Mouse (Mus musculus) embryonic facial prominence, embryonic 13.5 days (tissue): ENCODE data around the gene Gapvd1. TPM values are rescaled to one million over a fixed set of nuclear protein-coding genes. Genes with fewer than 3 reads are reported as not detected.

ENCODE experiments used
- ATAC-seq: fragments of 200-750 bp; cut with Nextera tagmentation; 2 replicates; pipeline ENCODE4 v1.8.0; 2017; ENCODE audit warnings: low read depth; ENCODE audit not compliant: insufficient number of reproducible peaks, insufficient read depth, low FRiP score, low TSS enrichment
- H3K27ac ChIP-seq: fragments of 300-500 bp; sonication (generic); 2 replicates; pipeline ENCODE4 v1.5.1; 2015; ENCODE audit warnings: moderate library complexity, mild to moderate bottlenecking, inconsistent platforms
- H3K27me3 ChIP-seq: fragments of 300-500 bp; sonication (generic); 2 replicates; pipeline ENCODE4 v1.6.1; 2015; ENCODE audit warnings: mild to moderate bottlenecking, inconsistent platforms
- H3K36me3 ChIP-seq: fragments of 300-500 bp; sonication (generic); 2 replicates; pipeline ENCODE4 v1.6.1; 2015; ENCODE audit warnings: mild to moderate bottlenecking, inconsistent platforms
- H3K4me1 ChIP-seq: fragments of 300-500 bp; sonication (generic); 2 replicates; pipeline ENCODE4 v1.6.1; 2015; ENCODE audit warnings: inconsistent platforms
- H3K4me2 ChIP-seq: fragments of 300-500 bp; sonication (generic); 2 replicates; pipeline ENCODE4 v1.6.1; 2015; ENCODE audit warnings: moderate library complexity, mild to moderate bottlenecking, inconsistent platforms
- H3K4me3 ChIP-seq: fragments of 300-500 bp; sonication (generic); 2 replicates; pipeline ENCODE4 v1.5.1; 2015; ENCODE audit warnings: mild to moderate bottlenecking, inconsistent platforms
- H3K9ac ChIP-seq: fragments of 300-500 bp; sonication (generic); 2 replicates; pipeline ENCODE4 v1.6.1; 2015; ENCODE audit warnings: mild to moderate bottlenecking, inconsistent platforms
- H3K9me3 ChIP-seq: fragments of 300-500 bp; sonication (generic); 2 replicates; pipeline ENCODE4 v1.6.1; 2016; ENCODE audit warnings: inconsistent platforms
- WGBS: fragments of 180-500 bp; shearing (Covaris S2); methylation state at CpG from one replicate; pipeline ENCODE4 v1.1.7; 2015; ENCODE audit warnings: mixed read lengths; 5-methylcytosine and 5-hydroxymethylcytosine counted together
- polyA plus RNA-seq: library from polyadenylated mRNA; unstranded; fragments of >200 nt; fragmentation: Nextera tagmentation; extraction: Ambion mirVana; gene quantifications from 2 replicates; pipeline ENCODE4 v1.2.1, GENCODE M21; 2015

Gene Gapvd1
- polyA plus RNA-seq, 1 experiment from 2014 or later = 97.1 TPM

DNA sequence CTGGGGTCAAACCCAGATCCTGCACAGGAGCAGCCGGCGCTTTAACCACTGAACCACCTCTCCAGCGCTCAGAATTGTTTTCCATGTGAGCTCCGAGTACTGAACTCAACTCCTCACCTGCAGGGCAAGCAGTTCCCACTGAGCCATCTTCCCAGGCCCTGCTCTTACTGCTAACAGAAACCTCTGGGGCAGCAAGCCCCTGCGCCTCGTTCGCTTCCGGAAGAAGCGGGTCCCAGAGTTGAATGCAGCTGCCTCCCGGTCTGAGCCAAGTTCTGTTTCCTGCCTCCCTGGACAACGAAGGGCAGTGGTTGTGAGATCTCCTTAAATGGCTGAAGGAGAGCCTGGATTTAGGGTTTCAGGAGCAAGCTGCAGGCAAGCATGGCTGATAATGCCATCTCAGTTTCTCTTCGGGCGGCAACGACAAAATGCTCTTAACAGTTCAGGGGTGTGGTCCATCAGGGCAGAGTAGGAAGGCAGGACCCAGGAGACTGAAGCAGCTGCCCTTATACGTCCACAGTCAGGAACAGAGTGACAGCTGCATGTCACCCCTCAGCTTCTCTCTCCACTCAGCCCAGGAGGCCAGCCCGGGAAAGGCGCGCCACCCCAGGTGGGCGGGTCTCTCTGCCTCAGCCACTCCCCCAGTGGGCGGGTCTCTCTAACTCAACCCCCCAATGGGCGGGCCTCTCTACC lies 109.0 kb downstream of the Gapvd1 start:
- Histone ChIP-seq H3K27me3 (peaks cover 6% of the 10 kb centered on the region; the same call in 1 of the 2 replicates), H3K4me3 (peak overlapping the region; percentile 44), H3K9ac (peak overlapping the region; percentile 64), H3K27ac (no peak overlapping the region), H3K4me1 (peaks cover 9% of the 10 kb centered on the region), H3K36me3 (no peaks in the 10 kb centered on the region), H3K4me2 (peak overlapping the region; percentile 64), H3K9me3 (no peaks in the 10 kb centered on the region)
- ATAC-seq = no peak; the same call in 1 of the 2 replicates
- WGBS = 9% methylated on average over 21 of the region's 21 CpGs

DNA sequence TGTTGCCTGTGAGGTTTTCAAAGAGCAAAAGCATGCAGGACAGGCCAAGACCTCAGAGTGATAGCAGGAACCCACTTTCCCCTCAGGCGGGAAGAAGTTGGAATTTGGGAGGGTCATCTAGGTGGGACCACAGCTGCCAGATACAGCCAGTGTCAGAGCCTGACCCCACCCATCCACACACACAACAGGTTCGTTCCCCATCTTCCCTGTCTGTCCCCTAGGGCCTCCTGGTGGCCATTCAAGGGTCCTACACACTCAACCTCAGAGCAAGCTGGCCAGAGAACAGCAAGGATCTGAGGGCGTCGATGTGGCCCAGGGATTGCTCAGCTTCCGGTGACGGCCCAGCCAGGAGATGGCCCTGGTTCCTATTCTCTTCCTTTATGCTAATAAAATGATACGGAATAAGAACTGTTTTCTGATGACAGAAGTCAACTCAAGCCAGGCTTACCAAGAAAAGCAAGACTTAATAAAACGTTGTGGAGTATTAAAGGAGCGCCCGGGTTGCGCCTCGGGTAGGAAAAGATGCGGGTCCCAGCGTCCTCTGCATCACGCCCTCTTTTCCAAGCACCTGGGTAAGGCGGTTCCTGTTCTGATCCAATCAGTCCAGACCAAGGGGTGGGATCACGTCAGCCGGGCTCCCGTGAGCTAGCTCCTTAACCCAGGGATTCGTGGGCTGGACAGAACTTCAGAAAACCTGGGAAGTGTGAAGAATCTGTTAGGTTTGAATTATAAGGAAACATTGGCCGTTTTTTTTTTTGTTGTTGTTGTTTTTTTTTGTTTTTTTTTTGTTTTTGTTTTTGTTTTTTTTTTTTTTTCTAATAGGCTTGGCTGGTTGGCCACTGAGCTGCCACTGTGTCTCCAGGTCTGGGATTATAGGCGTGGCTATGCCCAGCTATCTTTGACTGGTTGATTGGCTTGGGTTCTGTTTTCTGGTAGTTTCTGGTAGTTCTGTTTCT lies 110.2 kb downstream of the Gapvd1 start:
- 27% methylated on average over 22 of the region's 22 CpGs for WGBS
- no peak for ATAC-seq

DNA sequence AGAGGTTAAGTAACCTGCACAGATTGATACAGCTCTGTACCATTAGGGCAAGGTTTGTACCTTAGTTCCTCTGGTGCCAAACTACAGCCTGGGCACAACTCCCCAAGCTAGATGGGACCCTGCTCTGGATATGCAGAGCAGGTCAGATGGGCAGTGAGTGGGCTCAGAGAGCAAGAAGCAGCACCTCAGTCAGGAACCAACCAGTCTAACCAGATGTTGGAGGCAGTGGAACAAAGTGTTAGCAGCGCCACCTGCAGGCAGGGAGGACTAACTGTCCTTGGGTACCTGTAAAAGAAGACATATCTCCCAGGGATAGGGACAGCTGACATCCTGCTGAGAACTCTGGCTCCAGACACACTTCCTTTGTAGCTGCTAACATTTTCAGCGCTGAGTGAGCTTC lies 112.7 kb downstream of the Gapvd1 start:
- Histone ChIP-seq H3K36me3 (no peaks in the 10 kb centered on the region), H3K9ac (no peak overlapping the region), H3K27ac (no peak overlapping the region), H3K4me1 (peaks cover 13% of the 10 kb centered on the region), H3K4me2 (no peak overlapping the region), H3K9me3 (no peaks in the 10 kb centered on the region), H3K27me3 (peaks cover 10% of the 10 kb centered on the region), H3K4me3 (no peak overlapping the region)
- ATAC-seq = no peak
- WGBS = 23% methylated on average over 2 of the region's 2 CpGs

More for the DNA sequence above, 110.2 kb downstream of the Gapvd1 start:
- H3K4me2 ChIP-seq = no peak overlapping the region
- no peak overlapping the region for H3K9ac ChIP-seq
- H3K36me3 ChIP-seq = no peaks in the 10 kb centered on the region
- H3K27me3 ChIP-seq = peaks cover 6% of the 10 kb centered on the region; the same call in 1 of the 2 replicates
- no peaks in the 10 kb centered on the region for H3K9me3 ChIP-seq
- H3K4me1 ChIP-seq = peaks cover 9% of the 10 kb centered on the region
- H3K27ac ChIP-seq = no peak overlapping the region
- no peak overlapping the region for H3K4me3 ChIP-seq

DNA sequence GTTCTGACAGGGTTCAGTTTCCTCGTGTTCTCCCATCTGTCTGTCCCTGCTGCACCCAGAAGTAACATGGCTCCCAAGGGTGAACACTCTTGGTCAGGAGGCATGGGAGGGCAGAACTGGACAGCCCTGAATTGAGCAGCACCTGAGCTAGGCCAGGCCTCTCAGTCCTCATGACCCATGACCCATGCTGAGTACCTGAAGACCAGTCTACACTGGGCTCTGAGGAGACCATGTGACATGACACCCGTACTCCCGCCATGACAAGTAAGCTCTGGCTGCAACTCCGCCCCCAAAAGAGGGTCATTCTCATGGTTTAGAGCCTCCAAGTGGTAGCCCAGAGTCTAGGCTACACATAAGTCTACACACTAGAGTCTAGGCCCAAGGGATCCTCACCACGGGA lies 115.3 kb downstream of the Gapvd1 start:
- peak overlapping the region; percentile 95 for H3K4me2 ChIP-seq
- H3K4me3 ChIP-seq = no peak overlapping the region
- no peak overlapping the region for H3K9ac ChIP-seq
- no peaks in the 10 kb centered on the region for H3K9me3 ChIP-seq
- WGBS = 57% methylated on average over 5 of the region's 5 CpGs
- peaks cover 4% of the 10 kb centered on the region; the same call in 1 of the 2 replicates for H3K4me1 ChIP-seq
- no peak overlapping the region for H3K27ac ChIP-seq
- H3K36me3 ChIP-seq = no peaks in the 10 kb centered on the region
- ATAC-seq = no peak
- H3K27me3 ChIP-seq = peaks cover 4% of the 10 kb centered on the region

DNA sequence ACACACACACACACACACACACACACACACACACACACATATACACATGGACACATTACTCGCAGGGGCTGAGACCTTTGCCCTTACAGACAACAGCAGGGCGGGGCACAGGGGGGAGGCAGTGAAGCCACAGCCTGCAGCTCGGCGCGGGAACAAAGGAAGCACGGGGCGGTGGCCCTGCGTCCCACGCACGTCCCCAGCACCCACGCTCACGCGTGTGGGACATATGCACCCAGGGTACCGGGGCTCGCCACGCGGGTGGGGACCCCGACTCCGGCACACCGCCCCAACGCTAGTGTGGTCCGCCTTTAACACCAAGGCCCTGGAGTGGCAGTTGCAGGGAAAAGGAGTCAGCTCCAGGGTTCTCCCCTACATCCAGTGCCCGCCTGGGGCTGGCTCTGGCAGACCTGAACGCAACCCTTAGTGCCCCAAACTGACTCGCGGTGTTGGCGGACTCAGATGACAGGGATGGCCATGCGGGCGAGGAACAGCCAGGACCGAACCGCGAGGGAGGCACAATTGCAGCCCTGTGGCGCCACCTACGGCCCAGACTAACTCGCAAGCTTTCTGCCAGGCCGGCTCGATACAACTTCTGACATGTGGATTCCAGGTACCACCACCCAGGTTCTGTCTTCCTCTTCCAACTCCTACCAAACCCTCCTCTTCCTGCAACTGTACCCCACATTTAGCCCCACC lies 115.9 kb downstream of the Gapvd1 start:
- Histone ChIP-seq H3K4me3 (peak overlapping the region; percentile 47), H3K4me1 (peaks cover 4% of the 10 kb centered on the region; the same call in 1 of the 2 replicates), H3K4me2 (peak overlapping the region; percentile 95), H3K27me3 (peaks cover 4% of the 10 kb centered on the region), H3K27ac (no peak overlapping the region), H3K9ac (peak overlapping the region; percentile 77), H3K36me3 (no peaks in the 10 kb centered on the region), H3K9me3 (no peaks in the 10 kb centered on the region)
- ATAC-seq = peak; percentile 45; the same call in 1 of the 2 replicates
- WGBS = 16% methylated on average over 37 of the region's 37 CpGs

DNA sequence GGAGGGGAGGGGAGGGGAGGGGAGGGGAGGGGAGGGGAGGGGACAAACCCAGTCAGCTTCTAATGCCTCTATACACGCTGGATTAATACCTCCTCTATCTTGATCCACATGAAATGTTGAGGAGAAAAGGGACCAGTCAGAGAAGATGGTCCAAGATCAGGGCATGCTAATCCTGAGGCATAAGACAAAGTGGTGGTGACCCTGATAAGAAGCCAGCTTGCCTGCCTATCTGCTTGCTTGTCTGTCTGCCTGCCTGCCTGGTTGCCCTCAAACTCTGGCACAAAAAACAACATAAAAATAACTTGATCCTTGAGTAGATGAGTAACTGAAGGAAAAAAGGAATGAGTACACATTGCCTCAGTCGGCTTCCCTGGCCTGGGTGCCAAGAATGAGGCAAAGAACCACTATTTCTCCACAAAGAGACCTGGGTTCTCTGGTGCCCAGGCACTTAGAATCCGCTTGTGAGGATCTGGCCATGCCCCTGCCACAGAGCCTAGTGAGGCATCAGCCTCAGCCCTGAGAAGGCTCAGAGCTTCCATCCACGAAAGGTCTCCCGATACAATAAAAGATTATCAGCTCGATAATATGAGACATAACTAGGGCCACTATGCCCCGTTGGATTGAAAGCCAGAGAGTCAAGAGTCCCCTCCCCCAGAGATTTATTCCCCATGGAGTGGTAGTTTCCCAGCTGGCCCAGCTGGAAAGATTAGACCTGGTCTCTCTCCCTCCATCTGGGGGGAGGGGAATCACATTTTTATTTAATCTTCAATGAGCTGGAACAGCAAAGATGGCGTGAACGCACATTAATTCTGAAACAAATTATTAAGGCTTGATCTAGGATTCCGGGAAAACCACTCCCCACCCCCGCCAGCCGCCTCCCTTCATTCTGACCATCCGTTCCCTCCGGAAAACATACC lies 119.5 kb downstream of the Gapvd1 start:
- Histone ChIP-seq H3K4me2 (no peak overlapping the region), H3K27ac (no peak overlapping the region), H3K4me3 (no peak overlapping the region), H3K4me1 (peaks cover 4% of the 10 kb centered on the region; the same call in 1 of the 2 replicates), H3K36me3 (no peaks in the 10 kb centered on the region), H3K9ac (no peak overlapping the region), H3K9me3 (no peaks in the 10 kb centered on the region), H3K27me3 (peaks cover 4% of the 10 kb centered on the region)
- 70% methylated on average over 14 of the region's 14 CpGs for WGBS
- ATAC-seq = no peak

DNA sequence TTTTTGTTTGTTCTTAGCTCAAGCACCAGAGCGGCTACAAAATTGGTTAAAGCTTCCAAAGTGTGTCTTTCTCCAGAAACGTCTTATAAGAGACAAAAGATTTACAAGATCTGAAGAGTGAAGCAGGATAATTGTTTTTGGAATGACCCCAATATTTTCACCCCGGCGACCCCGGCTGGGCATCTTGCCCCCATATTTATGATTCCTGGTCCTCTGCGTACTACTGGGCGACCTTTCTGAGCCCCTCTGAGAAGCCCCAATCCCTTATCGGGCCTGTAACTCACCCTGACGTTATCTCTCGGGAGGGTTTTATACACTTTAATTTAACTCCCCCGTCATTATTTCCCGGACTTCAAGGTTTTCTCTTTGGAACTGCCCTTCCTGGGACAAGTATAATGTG lies 123.0 kb downstream of the Gapvd1 start:
- H3K4me3 ChIP-seq = no peak overlapping the region
- no peaks in the 10 kb centered on the region for H3K27me3 ChIP-seq
- 77% methylated on average over 12 of the region's 12 CpGs for WGBS
- ATAC-seq = no peak
- no peaks in the 10 kb centered on the region for H3K36me3 ChIP-seq
- no peaks in the 10 kb centered on the region for H3K9me3 ChIP-seq
- H3K4me2 ChIP-seq = no peak overlapping the region
- no peak overlapping the region for H3K9ac ChIP-seq
- peaks cover 19% of the 10 kb centered on the region for H3K4me1 ChIP-seq
- H3K27ac ChIP-seq = no peak overlapping the region

DNA sequence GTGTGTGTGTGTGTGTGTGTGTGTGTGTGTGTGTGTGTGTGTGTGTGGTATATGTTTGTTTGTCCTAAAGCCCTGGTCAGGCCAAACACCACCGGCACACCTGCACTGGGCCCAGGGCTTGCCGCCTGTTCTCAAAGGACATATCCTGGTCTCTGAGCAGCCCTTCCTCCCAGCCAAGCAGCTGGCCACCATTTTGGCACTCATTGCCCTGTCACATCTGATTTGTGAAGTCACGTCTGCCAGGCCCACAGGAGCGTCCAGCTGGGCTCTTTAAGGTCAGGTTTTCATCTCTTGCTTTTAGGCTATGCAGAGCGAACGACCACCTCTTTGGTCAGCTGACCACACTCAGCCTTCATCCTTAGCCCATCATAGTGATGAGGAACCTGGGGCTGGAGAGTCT lies 124.6 kb downstream of the Gapvd1 start:
- Histone ChIP-seq H3K9ac (no peak overlapping the region), H3K4me2 (no peak overlapping the region), H3K27me3 (no peaks in the 10 kb centered on the region), H3K9me3 (no peaks in the 10 kb centered on the region), H3K27ac (no peak overlapping the region), H3K4me3 (no peak overlapping the region), H3K4me1 (peaks cover 22% of the 10 kb centered on the region), H3K36me3 (peaks cover 7% of the 10 kb centered on the region; the same call in 1 of the 2 replicates)
- no peak for ATAC-seq
- WGBS = 73% methylated on average over 6 of the region's 6 CpGs

DNA sequence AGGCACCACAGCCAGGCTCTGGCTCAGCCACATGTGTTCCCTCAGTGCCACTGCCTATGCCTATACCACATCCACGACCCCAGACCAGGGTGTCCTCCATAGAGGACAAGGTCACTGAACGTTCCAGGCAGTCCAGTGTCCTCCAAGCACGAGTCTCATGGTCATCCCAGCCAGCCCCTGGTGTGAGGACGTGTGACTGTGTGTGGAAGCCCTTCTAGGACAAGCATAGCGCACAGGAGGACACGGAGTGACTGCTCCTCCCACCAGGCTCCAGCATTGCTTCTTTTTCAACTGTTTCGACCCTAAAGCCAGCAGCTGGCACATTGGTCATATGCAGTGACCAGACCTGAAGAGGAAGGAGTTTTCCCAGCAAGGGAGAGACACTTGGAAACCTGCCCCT lies 125.3 kb downstream of the Gapvd1 start:
- ATAC-seq = no peak
- Histone ChIP-seq H3K4me1 (peaks cover 22% of the 10 kb centered on the region), H3K9ac (no peak overlapping the region), H3K27ac (no peak overlapping the region), H3K4me2 (no peak overlapping the region), H3K27me3 (no peaks in the 10 kb centered on the region), H3K9me3 (no peaks in the 10 kb centered on the region), H3K36me3 (peaks cover 13% of the 10 kb centered on the region; the same call in 1 of the 2 replicates), H3K4me3 (no peak overlapping the region)
- 74% methylated on average over 7 of the region's 7 CpGs for WGBS

DNA sequence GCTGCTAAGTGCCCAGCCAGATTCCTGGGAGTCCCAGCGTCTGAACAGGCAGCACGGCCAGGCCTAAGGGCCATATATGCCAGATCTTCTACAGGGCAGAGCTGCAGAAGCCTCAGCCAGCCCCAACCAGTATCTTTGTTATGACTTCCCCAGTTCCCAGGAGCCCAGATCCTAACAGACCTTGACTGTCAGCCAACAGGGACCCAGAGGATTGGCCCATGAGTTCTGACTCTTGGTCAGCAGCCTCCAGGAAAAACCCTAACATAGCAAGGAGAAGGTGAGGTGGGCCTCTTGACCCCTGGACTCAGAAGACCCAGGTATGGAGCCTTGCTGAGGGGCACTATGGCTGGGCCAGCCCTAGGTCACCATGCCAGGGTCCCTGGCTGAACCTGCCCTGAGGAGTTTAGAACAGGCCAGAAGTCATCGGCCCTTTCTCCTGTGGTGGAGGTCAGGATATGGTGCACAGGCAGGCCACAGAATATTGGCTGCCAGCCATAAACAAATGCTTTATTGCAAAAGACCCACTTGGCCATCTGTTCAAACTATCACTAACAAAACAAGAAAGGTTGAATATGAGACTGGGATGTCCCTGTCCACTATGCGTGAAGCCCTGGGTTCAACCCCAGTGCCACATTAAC lies 126.0 kb downstream of the Gapvd1 start:
- ATAC-seq = no peak
- Histone ChIP-seq H3K9me3 (no peaks in the 10 kb centered on the region), H3K27me3 (no peaks in the 10 kb centered on the region), H3K9ac (no peak overlapping the region), H3K27ac (no peak overlapping the region), H3K36me3 (peaks cover 19% of the 10 kb centered on the region), H3K4me3 (no peak overlapping the region), H3K4me1 (peaks cover 22% of the 10 kb centered on the region), H3K4me2 (no peak overlapping the region)
- WGBS = 81% methylated on average over 4 of the region's 4 CpGs
